Mouse (Mus musculus) lung, adult 2 months (tissue): ENCODE results near the gene Tpk1.

ENCODE experiments used
- CTCF ChIP-seq: fragments of 200-500 bp; IDR thresholded peaks from 2 replicates; pipeline ENCODE4 v1.5.1; 2011; ENCODE audit warnings: mild to moderate bottlenecking, low read length, control low read depth; ENCODE audit not compliant: insufficient read depth
- POLR2A ChIP-seq: fragments of 200-500 bp; IDR thresholded peaks from 2 replicates; pipeline ENCODE4 v1.6.1; 2011; ENCODE audit warnings: low read depth, mild to moderate bottlenecking, control low read depth, low read length, borderline replicate concordance; ENCODE audit errors: extremely low read depth

DNA sequence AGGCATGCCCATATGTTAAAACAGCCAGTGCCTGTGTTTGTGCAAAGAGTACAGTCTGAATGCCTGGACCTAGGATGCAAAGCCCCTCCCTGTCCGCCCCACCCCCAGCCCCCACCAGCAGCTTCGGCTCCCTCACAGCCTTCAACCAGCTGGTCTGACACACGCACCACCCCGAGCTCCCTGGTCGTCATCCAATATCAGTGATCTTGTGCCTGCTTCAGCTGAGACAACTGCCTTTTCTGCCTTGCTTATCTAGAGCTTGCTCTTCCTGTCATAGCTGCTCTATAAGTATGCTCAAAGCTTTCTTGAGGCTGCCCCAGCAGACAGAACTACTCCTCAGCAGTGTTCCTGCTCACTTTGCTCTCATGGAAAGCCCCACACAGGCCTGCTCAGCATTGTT lies 370.2 kb downstream of the Tpk1 start:
- no peak for TF ChIP-seq CTCF
- TF ChIP-seq POLR2A = no peak
